Mouse (Mus musculus) forebrain, embryonic 11.5 days (tissue): ENCODE measurements around the gene Dmrt1. TPM values are rescaled to one million over a fixed set of nuclear protein-coding genes. Genes with fewer than 3 reads are reported as not detected.

ENCODE experiments used
- ATAC-seq: fragments of 200-750 bp; cut with Nextera tagmentation; replicated peaks from 2 replicates; pipeline ENCODE4 v1.8.0; 2017; ENCODE audit warnings: moderate TSS enrichment; ENCODE audit not compliant: low FRiP score
- DNase-seq: peaks from one replicate; pipeline ENCODE4 v3.0.0-alpha.2; 2017; ENCODE audit warnings: low spot score
- H3K27ac ChIP-seq: fragments of 300-500 bp; sonication (generic); 2 replicates; pipeline ENCODE4 v1.5.1; 2014; ENCODE audit warnings: low read depth, low read length
- H3K27me3 ChIP-seq: fragments of 300-500 bp; sonication (generic); 2 replicates; pipeline ENCODE4 v1.6.1; 2014; ENCODE audit warnings: mild to moderate bottlenecking, low read length, mixed read lengths; ENCODE audit not compliant: control insufficient read depth, insufficient read depth
- H3K36me3 ChIP-seq: fragments of 300-500 bp; sonication (generic); 2 replicates; pipeline ENCODE4 v1.6.1; 2014; ENCODE audit warnings: mild to moderate bottlenecking, low read length, moderate library complexity, mixed read lengths; ENCODE audit not compliant: control insufficient read depth, insufficient read depth
- H3K4me1 ChIP-seq: fragments of 300-500 bp; sonication (generic); replicated peaks from 2 replicates; pipeline ENCODE4 v1.6.1; 2014; ENCODE audit warnings: low read length, mixed read lengths; ENCODE audit not compliant: control insufficient read depth, insufficient read depth
- H3K4me2 ChIP-seq: fragments of 300-500 bp; sonication (generic); 2 replicates; pipeline ENCODE4 v1.6.1; 2014; ENCODE audit warnings: low read depth, mild to moderate bottlenecking, low read length, moderate library complexity, mixed read lengths; ENCODE audit not compliant: severe bottlenecking
- H3K4me3 ChIP-seq: fragments of 300-500 bp; sonication (generic); 2 replicates; pipeline ENCODE4 v1.5.1; 2014; ENCODE audit warnings: low read depth, low read length
- H3K9ac ChIP-seq: fragments of 300-500 bp; sonication (generic); 2 replicates; pipeline ENCODE4 v1.6.1; 2014; ENCODE audit warnings: low read length
- H3K9me3 ChIP-seq: fragments of 300-500 bp; sonication (generic); 2 replicates; pipeline ENCODE4 v1.6.1; 2016; ENCODE audit warnings: low read length, mixed read lengths; ENCODE audit not compliant: control insufficient read depth
- WGBS: fragments of 180-500 bp; shearing (Covaris S2); extraction: QIAGEN DNeasy Blood & Tissue Kit; methylation state at CpG from one replicate; pipeline ENCODE4 v1.1.7; 2014; 5-methylcytosine and 5-hydroxymethylcytosine counted together
- polyA plus RNA-seq: library from polyadenylated mRNA; unstranded; fragments of >200 nt; fragmentation: Nextera tagmentation; extraction: Ambion mirVana; gene quantifications from 2 replicates; pipeline ENCODE4 v1.2.1, GENCODE M21; 2014

Dmrt1 gene
- polyA plus RNA-seq, 1 experiment from 2014 or later = 0.95 TPM

GRCm38 (mm10) chr19:25578358-25578757, 72.9 kb downstream of the Dmrt1 start:
- WGBS = 98% methylated on average over 2 of the region's 2 CpGs
- no peak overlapping the region for H3K4me2 ChIP-seq
- H3K9ac ChIP-seq = no peak overlapping the region
- peaks cover 7% of the 10 kb centered on the region; the same call in 1 of the 2 replicates for H3K4me1 ChIP-seq
- H3K27ac ChIP-seq = no peak overlapping the region
- H3K4me3 ChIP-seq = no peak overlapping the region
- no peaks in the 10 kb centered on the region for H3K36me3 ChIP-seq
- no peak for ATAC-seq
- no peaks in the 10 kb centered on the region for H3K27me3 ChIP-seq
- H3K9me3 ChIP-seq = no peaks in the 10 kb centered on the region
- no peak for DNase-seq

- peaks cover 7% of the 10 kb centered on the region; the same call in 1 of the 2 replicates for H3K4me1 ChIP-seq
- H3K27ac ChIP-seq = no peak overlapping the region
- no peak overlapping the region for H3K9ac ChIP-seq
- H3K27me3 ChIP-seq = no peaks in the 10 kb centered on the region
- DNase-seq (no peak), ATAC-seq (no peak)
- no peak overlapping the region for H3K4me3 ChIP-seq
- H3K4me2 ChIP-seq = no peak overlapping the region
- WGBS = 83% methylated on average over 2 of the region's 2 CpGs
- H3K9me3 ChIP-seq = no peaks in the 10 kb centered on the region
- H3K36me3 ChIP-seq = no peaks in the 10 kb centered on the region
These were observed 74.0 kb downstream of the Dmrt1 start for GRCm38 (mm10) chr19:25579440-25579839.

GRCm38 (mm10) chr19:25597717-25598232, 92.4 kb downstream of the Dmrt1 start:
- Histone ChIP-seq H3K9me3 (no peaks in the 10 kb centered on the region), H3K4me3 (no peak overlapping the region), H3K27me3 (peaks cover 24% of the 10 kb centered on the region), H3K4me1 (no peaks in the 10 kb centered on the region), H3K27ac (no peak overlapping the region; the same call in 1 of the 2 replicates), H3K9ac (no peak overlapping the region), H3K36me3 (no peaks in the 10 kb centered on the region), H3K4me2 (no peak overlapping the region)
- WGBS = 50% methylated on average over 3 of the region's 3 CpGs
- ATAC-seq = 0 out of 2 replicates have a peak, but pooled peaks have one; percentile 19
- no peak for DNase-seq

GRCm38 (mm10) chr19:25598626-25599025, 93.2 kb downstream of the Dmrt1 start:
- H3K27ac ChIP-seq = peak overlapping the region; percentile 62
- WGBS = 0% methylated on average over 4 of the region's 4 CpGs

GRCm38 (mm10) chr19:25601966-25602365, 96.5 kb downstream of the Dmrt1 start:
- Histone ChIP-seq H3K4me1 (peaks cover 13% of the 10 kb centered on the region), H3K4me3 (no peak overlapping the region), H3K4me2 (no peak overlapping the region), H3K27ac (no peak overlapping the region), H3K27me3 (peaks cover 49% of the 10 kb centered on the region), H3K36me3 (no peaks in the 10 kb centered on the region), H3K9ac (no peak overlapping the region), H3K9me3 (no peaks in the 10 kb centered on the region)
- no peak for DNase-seq
- ATAC-seq = no peak
- 4% methylated on average over 8 of the region's 8 CpGs for WGBS

More at GRCm38 (mm10) chr19:25598626-25599025, 93.2 kb downstream of the Dmrt1 start:
- no peaks in the 10 kb centered on the region for H3K9me3 ChIP-seq
- ATAC-seq (peak; percentile 88), DNase-seq (no peak)
- 0 out of 2 replicates have a peak, but pooled peaks cover 3% of the 10 kb centered on the region for H3K4me1 ChIP-seq
- peaks cover 28% of the 10 kb centered on the region for H3K27me3 ChIP-seq
- no peak overlapping the region for H3K4me2 ChIP-seq
- H3K9ac ChIP-seq = no peak overlapping the region
- no peak overlapping the region for H3K4me3 ChIP-seq
- H3K36me3 ChIP-seq = no peaks in the 10 kb centered on the region

GRCm38 (mm10) chr19:25607461-25608205, 102.2 kb downstream of the Dmrt1 start:
- Histone ChIP-seq H3K4me3 (no peak overlapping the region), H3K4me1 (peaks cover 27% of the 10 kb centered on the region), H3K27me3 (peaks cover 66% of the 10 kb centered on the region), H3K9ac (no peak overlapping the region), H3K9me3 (no peaks in the 10 kb centered on the region), H3K36me3 (no peaks in the 10 kb centered on the region), H3K27ac (peak overlapping the region; percentile 82), H3K4me2 (peak overlapping the region; percentile 53; the same call in 1 of the 2 replicates)
- DNase-seq = peak; percentile 80
- under 1% methylated on average over 21 of the region's 21 CpGs for WGBS
- peak; percentile 68 for ATAC-seq

GRCm38 (mm10) chr19:25608206-25608580, 102.8 kb downstream of the Dmrt1 start:
- H3K27me3 ChIP-seq = peaks cover 65% of the 10 kb centered on the region
- no peak overlapping the region; the same call in 1 of the 2 replicates for H3K4me3 ChIP-seq
- peaks cover 26% of the 10 kb centered on the region for H3K4me1 ChIP-seq
- no peaks in the 10 kb centered on the region for H3K36me3 ChIP-seq
- peak overlapping the region; percentile 91 for H3K9ac ChIP-seq
- peak overlapping the region; percentile 57; the same call in 1 of the 2 replicates for H3K4me2 ChIP-seq
- DNase-seq (peak; percentile 53), ATAC-seq (peak; percentile 31)
- peak overlapping the region; percentile 81 for H3K27ac ChIP-seq
- 1% methylated on average over 7 of the region's 7 CpGs for WGBS
- no peaks in the 10 kb centered on the region for H3K9me3 ChIP-seq

- Histone ChIP-seq H3K4me1 (peaks cover 24% of the 10 kb centered on the region), H3K36me3 (no peaks in the 10 kb centered on the region), H3K9me3 (no peaks in the 10 kb centered on the region), H3K4me2 (peak overlapping the region; percentile 57), H3K4me3 (peak overlapping the region; percentile 65), H3K27ac (peak overlapping the region; percentile 88), H3K9ac (peak overlapping the region; percentile 91), H3K27me3 (peaks cover 70% of the 10 kb centered on the region)
- no peak for ATAC-seq
- no peak for DNase-seq
- WGBS = under 1% methylated on average over 33 of the region's 33 CpGs
These were observed 103.8 kb downstream of the Dmrt1 start for GRCm38 (mm10) chr19:25608961-25609850.
